Mouse (Mus musculus): ENCODE measurements at regions not wholly inside any gene's neighbourhood (a gene's known extent, or its start where the extent isn't known, plus 50 kb on each side); places are given as distances from the start of the nearest gene placed in this dataset.

- no peak for TF ChIP-seq CTCF (IDR thresholded peaks at IDR 0.05; ENCODE audit: borderline replicate concordance, extremely low read depth, insufficient read depth, insufficient read length)
- no peak for TF ChIP-seq POLR2A (IDR thresholded peaks at IDR 0.05; ENCODE audit: borderline replicate concordance, extremely low read depth, insufficient read depth, insufficient read length, poor library complexity, severe bottlenecking)
Observed at GRCm38 (mm10) chr13:46020945-46021835, 56.4 kb upstream of the Atxn1 start.
